Mouse (Mus musculus): Measurements from ENCODE around the gene Tubg2. TPM values are rescaled to one million over a fixed set of nuclear protein-coding genes. Genes with fewer than 3 reads are reported as not detected.

Gene Tubg2
- polyA plus RNA-seq, 1 experiment = 1.4 TPM

DNA sequence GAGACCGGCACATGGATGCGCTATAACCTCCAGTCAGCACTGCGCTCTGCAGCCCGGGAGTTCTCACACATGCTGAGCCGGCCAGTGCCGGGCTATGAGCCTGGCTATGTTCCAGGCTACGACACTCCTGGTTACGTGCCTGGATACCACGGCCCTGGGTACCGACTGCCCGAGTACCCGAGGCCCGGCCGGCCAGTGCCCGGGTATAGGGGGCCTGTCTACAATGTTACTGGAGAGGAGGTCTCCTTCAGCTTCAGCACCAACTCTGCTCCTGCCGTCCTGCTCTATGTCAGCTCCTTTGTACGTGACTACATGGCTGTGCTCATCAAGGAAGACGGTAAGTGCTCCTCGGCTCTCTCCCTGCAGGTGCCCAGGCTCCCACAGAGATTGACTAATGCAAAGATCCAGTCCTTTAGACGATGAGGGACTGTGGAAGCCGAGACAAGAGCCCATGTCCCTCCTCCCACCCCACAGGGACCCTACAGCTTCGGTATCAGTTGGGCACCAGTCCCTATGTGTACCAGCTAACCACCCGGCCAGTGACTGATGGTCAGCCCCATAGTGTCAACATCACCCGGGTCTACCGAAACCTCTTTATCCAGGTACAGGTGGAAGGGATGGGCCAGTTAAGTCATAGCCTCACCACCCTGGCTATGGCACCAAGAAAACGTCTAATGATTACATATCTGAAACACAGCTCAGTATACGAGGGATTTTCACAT is 31.0 kb downstream of the Tubg2 start:
- no peaks in the 10 kb centered on the region for H3K36me3 ChIP-seq (ENCODE audit: control insufficient read depth, insufficient read depth, low read length)
- no peak for TF ChIP-seq CTCF (conservative IDR thresholded peaks at IDR 0.05; ENCODE audit: insufficient read depth, insufficient read length, low read depth, low read length)
- TF ChIP-seq POLR2A (IDR thresholded peaks at IDR 0.05; ENCODE audit: low read depth, low read length) = no peak
- no peak overlapping the region for H3K4me3 ChIP-seq (ENCODE audit: insufficient read depth, low read depth, low read length)
- no peak for DNase-seq
- no peak overlapping the region for H3K27ac ChIP-seq (ENCODE audit: insufficient read depth, low read depth, low read length)
- 90% methylated on average over 27 of the region's 27 CpGs for WGBS
- H3K4me1 ChIP-seq (ENCODE audit: control insufficient read depth, insufficient read depth, low read length) = no peaks in the 10 kb centered on the region
- H3K27me3 ChIP-seq (replicated peaks; ENCODE audit: control insufficient read depth, insufficient read depth, low read length) = no peaks in the 10 kb centered on the region

DNA sequence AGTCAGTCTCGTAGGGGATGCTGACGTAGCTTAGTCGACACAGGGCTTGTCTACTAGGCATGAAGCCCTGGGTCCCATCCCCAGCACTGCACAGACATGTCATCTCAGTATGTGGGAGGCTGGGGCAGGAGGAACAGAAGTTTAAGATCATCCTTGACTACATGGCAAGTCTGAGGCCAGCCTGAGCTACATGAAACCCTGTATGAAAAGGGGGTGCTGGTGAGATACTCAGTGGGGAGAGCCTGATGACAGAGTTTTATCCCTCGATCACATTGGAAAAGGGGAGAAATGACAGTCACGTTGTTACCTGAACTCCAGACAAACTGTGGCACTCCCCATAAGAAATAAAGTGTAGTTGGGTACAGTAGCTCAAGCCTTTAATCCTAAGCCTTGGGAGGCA is 31.8 kb downstream of the Tubg2 start:
- Histone ChIP-seq H3K27me3 (replicated peaks; ENCODE audit: control insufficient read depth, insufficient read depth, low read length) (no peaks in the 10 kb centered on the region), H3K4me3 (ENCODE audit: insufficient read depth, low read depth, low read length) (no peak overlapping the region), H3K36me3 (ENCODE audit: control insufficient read depth, insufficient read depth, low read length) (no peaks in the 10 kb centered on the region), H3K4me1 (ENCODE audit: control insufficient read depth, insufficient read depth, low read length) (no peaks in the 10 kb centered on the region), H3K27ac (ENCODE audit: insufficient read depth, low read depth, low read length) (no peak overlapping the region)
- 93% methylated on average over 5 of the region's 5 CpGs for WGBS
- no peak for DNase-seq
- TF ChIP-seq CTCF (conservative IDR thresholded peaks at IDR 0.05; ENCODE audit: insufficient read depth, insufficient read length, low read depth, low read length) (no peak), POLR2A (IDR thresholded peaks at IDR 0.05; ENCODE audit: low read depth, low read length) (no peak)

DNA sequence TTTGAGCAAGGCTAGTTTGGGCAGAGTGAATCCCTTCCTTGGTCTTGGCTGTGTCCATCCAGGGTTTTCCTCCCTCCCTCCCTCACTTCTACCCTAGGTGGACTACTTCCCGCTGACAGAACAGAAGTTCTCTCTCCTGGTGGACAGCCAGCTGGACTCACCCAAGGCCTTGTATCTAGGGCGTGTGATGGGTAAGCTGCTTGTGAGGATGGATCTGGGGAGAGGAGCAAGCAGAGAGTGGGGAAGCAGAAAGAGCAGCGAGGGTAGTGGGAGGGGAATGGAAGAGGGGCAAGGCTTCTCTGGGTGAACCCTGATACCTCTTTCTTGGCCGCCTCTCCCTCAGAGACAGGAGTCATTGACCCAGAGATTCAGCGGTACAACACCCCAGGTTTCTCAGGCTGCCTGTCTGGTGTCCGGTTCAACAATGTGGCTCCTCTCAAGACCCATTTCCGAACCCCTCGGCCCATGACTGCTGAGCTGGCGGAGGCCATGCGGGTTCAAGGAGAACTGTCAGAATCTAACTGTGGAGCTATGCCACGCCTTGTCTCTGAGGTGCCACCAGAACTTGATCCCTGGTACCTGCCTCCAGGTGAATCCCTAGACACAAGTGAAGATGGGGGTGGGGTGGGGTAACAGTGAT is 32.6 kb downstream of the Tubg2 start:
- DNase-seq = no peak
- Histone ChIP-seq H3K27me3 (replicated peaks; ENCODE audit: control insufficient read depth, insufficient read depth, low read length) (no peaks in the 10 kb centered on the region), H3K36me3 (ENCODE audit: control insufficient read depth, insufficient read depth, low read length) (no peaks in the 10 kb centered on the region), H3K4me1 (ENCODE audit: control insufficient read depth, insufficient read depth, low read length) (no peaks in the 10 kb centered on the region), H3K4me3 (ENCODE audit: insufficient read depth, low read depth, low read length) (no peak overlapping the region), H3K27ac (ENCODE audit: insufficient read depth, low read depth, low read length) (no peak overlapping the region)
- 72% methylated on average over 11 of the region's 11 CpGs for WGBS
- TF ChIP-seq CTCF (conservative IDR thresholded peaks at IDR 0.05; ENCODE audit: insufficient read depth, insufficient read length, low read depth, low read length) (no peak), POLR2A (IDR thresholded peaks at IDR 0.05; ENCODE audit: low read depth, low read length) (no peak)

DNA sequence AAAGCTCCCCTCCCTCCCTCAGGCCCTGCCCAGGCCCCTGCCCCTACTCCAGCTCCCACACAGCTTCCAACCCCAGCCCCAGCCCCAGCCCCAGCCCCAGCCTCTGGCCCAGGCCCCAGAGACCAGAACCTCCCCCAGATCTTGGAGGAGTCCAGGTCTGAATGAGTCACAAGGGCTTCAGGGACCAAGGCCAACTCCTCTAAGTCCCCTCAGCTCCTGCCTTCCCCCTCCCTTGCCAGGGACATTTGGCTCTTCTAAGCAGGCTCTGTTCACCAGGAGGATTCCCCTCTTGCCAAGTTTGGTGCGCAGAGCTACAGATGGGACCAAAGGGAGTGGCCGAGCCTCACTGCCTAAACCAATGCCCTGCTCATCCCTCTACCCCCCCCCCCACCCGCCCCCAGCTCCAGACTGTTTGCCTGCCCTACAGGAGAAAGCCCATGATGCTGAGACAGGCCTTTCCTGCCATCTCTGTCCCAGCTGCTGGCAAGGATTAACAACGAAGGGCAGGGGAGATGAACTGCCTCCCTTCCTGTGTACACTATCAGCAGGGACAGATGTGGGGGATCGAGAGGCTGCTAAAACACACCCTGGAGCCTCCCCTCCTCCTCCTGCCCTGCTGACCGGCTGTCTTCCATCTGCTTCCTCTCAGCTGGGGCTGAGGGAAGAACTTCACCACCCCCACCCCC is 33.9 kb downstream of the Tubg2 start:
- peak; percentile 62 for DNase-seq
- no peak overlapping the region for H3K27ac ChIP-seq (ENCODE audit: insufficient read depth, low read depth, low read length)
- no peak for TF ChIP-seq CTCF (conservative IDR thresholded peaks at IDR 0.05; ENCODE audit: insufficient read depth, insufficient read length, low read depth, low read length)
- TF ChIP-seq POLR2A (IDR thresholded peaks at IDR 0.05; ENCODE audit: low read depth, low read length) = no peak
- no peaks in the 10 kb centered on the region for H3K27me3 ChIP-seq (replicated peaks; ENCODE audit: control insufficient read depth, insufficient read depth, low read length)
- no peak overlapping the region for H3K4me3 ChIP-seq (ENCODE audit: insufficient read depth, low read depth, low read length)
- no peaks in the 10 kb centered on the region; the same call in 1 of the 2 replicates for H3K36me3 ChIP-seq (ENCODE audit: control insufficient read depth, insufficient read depth, low read length)
- 40% methylated on average over 6 of the region's 6 CpGs for WGBS
- H3K4me1 ChIP-seq (ENCODE audit: control insufficient read depth, insufficient read depth, low read length) = no peaks in the 10 kb centered on the region

DNA sequence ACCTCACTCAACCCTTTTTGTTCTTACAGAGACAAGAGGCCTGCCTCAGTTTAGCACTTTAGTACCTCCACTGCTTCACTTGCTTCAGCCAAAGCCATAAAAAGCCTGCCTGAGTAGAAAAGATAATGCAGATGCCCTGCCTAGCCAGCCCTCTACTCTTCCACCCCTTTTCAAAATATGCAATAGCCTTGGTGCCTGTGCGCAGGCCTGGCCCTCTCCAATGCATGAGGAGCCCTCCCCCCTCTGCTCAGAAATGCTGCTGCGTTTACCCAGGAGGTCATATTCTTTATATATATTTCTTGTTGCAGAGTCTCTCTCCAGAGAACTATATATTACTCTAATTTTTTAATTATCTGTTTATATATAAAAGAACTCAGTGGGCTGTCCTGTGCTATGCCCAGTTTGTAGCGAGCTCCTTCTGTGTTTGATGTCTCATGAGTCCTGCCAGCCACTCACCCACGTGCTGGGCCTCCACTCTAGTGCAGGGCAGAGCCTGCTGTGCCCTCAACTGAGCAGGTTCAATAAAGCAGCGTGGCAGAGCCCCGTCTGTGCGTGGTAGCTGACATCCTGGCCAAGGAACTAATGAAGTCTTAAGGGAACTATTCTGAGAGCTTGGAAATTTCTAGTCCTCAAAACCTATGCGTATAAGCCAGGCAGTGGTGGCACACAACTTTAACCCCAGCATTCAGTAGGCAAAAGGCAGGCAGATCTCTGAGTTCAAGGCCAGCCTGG is 34.6 kb downstream of the Tubg2 start:
- no peak for TF ChIP-seq POLR2A (IDR thresholded peaks at IDR 0.05; ENCODE audit: low read depth, low read length)
- TF ChIP-seq CTCF (conservative IDR thresholded peaks at IDR 0.05; ENCODE audit: insufficient read depth, insufficient read length, low read depth, low read length) = no peak
- Histone ChIP-seq H3K27me3 (replicated peaks; ENCODE audit: control insufficient read depth, insufficient read depth, low read length) (no peaks in the 10 kb centered on the region), H3K4me1 (ENCODE audit: control insufficient read depth, insufficient read depth, low read length) (no peaks in the 10 kb centered on the region), H3K4me3 (ENCODE audit: insufficient read depth, low read depth, low read length) (no peak overlapping the region), H3K36me3 (ENCODE audit: control insufficient read depth, insufficient read depth, low read length) (no peaks in the 10 kb centered on the region; the same call in 1 of the 2 replicates), H3K27ac (ENCODE audit: insufficient read depth, low read depth, low read length) (no peak overlapping the region)
- WGBS = 59% methylated on average over 8 of the region's 8 CpGs
- DNase-seq = no peak

DNA sequence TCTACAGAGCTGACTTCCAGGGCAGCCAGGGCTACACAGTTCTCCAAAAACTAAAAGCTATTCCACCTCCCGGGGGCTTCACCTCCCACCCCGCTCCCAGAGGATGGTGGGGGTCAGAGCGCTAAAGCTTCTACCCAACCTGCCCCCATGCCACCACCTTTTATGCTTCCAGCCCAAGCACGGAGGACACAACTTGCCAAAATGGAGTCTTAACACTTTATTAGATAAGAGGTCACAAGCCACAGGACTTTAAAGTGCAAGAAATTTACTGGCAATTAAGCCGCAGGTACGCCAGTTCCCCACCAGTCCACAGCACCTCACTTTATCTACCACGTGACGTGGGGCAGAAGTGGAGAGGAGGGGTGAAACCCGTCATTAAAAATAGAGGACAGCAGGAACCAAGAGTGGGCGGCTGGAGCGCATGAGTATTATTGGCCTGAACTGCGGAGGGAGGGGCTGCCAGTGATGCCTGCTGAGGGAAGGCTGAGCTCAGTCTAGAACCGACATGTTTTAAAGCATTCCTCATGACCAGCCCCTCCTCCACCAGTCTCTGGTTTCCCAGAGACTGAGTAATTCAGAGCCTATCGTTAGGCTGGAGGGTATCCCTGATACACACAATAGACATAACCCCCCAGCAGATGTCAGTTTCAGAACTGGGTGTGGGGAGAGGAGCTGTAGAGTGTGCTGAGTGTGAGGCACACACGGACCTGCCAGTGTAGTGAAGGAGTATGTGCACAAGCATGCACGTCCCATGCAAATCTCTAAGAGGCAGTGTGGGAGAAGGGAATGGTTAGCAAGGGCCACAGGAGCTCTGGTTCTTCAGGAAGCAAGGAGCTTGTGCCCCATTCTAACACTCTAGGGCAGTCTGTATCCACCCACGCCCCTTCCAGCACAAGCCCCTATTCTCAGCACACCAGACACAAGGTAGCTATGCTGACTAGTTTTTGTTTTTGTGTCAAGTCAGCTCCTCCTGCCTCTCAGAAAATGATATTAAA is 35.5 kb downstream of the Tubg2 start:
- no peaks in the 10 kb centered on the region for H3K27me3 ChIP-seq (replicated peaks; ENCODE audit: control insufficient read depth, insufficient read depth, low read length)
- DNase-seq = no peak
- TF ChIP-seq CTCF (conservative IDR thresholded peaks at IDR 0.05; ENCODE audit: insufficient read depth, insufficient read length, low read depth, low read length) (no peak), POLR2A (IDR thresholded peaks at IDR 0.05; ENCODE audit: low read depth, low read length) (no peak)
- no peak overlapping the region for H3K27ac ChIP-seq (ENCODE audit: insufficient read depth, low read depth, low read length)
- WGBS = 70% methylated on average over 17 of the region's 17 CpGs
- no peaks in the 10 kb centered on the region for H3K4me1 ChIP-seq (ENCODE audit: control insufficient read depth, insufficient read depth, low read length)
- H3K36me3 ChIP-seq (ENCODE audit: control insufficient read depth, insufficient read depth, low read length) = peaks cover 2% of the 10 kb centered on the region; the same call in 1 of the 2 replicates
- no peak overlapping the region for H3K4me3 ChIP-seq (ENCODE audit: insufficient read depth, low read depth, low read length)
